Mouse (Mus musculus): ENCODE results near the gene B2m.

Gene B2m

GRCm38 (mm10) chr2:122186751-122187150, 39.3 kb downstream of the B2m start:
- no peak for DNase-seq (ENCODE audit: low read depth, low spot score)

- no peak for DNase-seq (ENCODE audit: low read depth, low spot score)
Measured at GRCm38 (mm10) chr2:122191849-122192248, 44.4 kb downstream of the B2m start.

DNA sequence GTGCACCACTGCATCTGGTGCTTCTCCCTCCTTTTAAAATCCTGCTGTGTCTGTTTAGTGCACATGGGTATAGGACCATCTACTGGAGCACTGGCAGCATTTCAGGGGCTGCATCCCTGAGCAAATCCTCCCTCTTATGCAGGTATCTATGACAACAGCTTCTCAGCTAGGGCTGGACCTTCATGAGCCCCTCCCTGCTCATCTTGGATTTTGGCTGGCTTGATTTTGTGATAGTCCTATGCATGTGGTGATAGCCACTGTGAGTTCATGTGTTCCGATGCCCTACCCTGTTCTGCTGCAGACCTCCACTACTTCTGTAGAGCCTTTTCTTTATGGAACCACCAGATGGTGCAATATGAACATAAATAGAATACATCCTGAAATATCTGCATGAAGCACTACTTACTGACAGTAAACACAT, 47.0 kb downstream of the B2m start:
- peak; percentile 25 for DNase-seq (ENCODE audit: low read depth, low spot score)

- no peak for DNase-seq (ENCODE audit: low read depth, low spot score)
Measured at GRCm38 (mm10) chr2:122201501-122201900, 54.0 kb downstream of the B2m start.
